Mouse (Mus musculus) midbrain, embryonic 10.5 days (tissue): Measurements from ENCODE around the gene Fam20a. TPM values are rescaled to one million over a fixed set of nuclear protein-coding genes. Genes with fewer than 3 reads are reported as not detected.

ENCODE experiments used
- DNase-seq: peaks from one replicate; pipeline ENCODE4 v3.0.0-alpha.2; 2017; ENCODE audit warnings: low spot score
- H3K27ac ChIP-seq: fragments of 300-500 bp; sonication (generic); replicated peaks from 2 replicates; pipeline ENCODE4 v1.5.1; 2016; ENCODE audit warnings: mild to moderate bottlenecking
- H3K27me3 ChIP-seq: fragments of 300-500 bp; sonication (generic); 2 replicates; pipeline ENCODE4 v1.6.1; 2016; ENCODE audit warnings: low read depth, mild to moderate bottlenecking; ENCODE audit not compliant: poor library complexity, severe bottlenecking
- H3K36me3 ChIP-seq: fragments of 300-500 bp; sonication (generic); 2 replicates; pipeline ENCODE4 v1.6.1; 2016; ENCODE audit warnings: mild to moderate bottlenecking, moderate library complexity
- H3K4me1 ChIP-seq: fragments of 300-500 bp; sonication (generic); 2 replicates; pipeline ENCODE4 v1.6.1; 2016
- H3K4me3 ChIP-seq: fragments of 300-500 bp; sonication (generic); 2 replicates; pipeline ENCODE4 v1.5.1; 2016; ENCODE audit warnings: mild to moderate bottlenecking, moderate library complexity
- H3K9me3 ChIP-seq: fragments of 300-500 bp; sonication (generic); replicated peaks from 2 replicates; pipeline ENCODE4 v1.6.1; 2016; ENCODE audit warnings: mild to moderate bottlenecking
- WGBS: fragments of 180-500 bp; shearing (Covaris S2); methylation state at CpG from one replicate; pipeline ENCODE4 v1.1.7; 2016; 5-methylcytosine and 5-hydroxymethylcytosine counted together
- polyA plus RNA-seq: library from polyadenylated mRNA; unstranded; fragments of >200 nt; fragmentation: Nextera tagmentation; extraction: Ambion mirVana; gene quantifications from 2 replicates; pipeline ENCODE4 v1.2.1, GENCODE M21; 2016

Fam20a gene
- polyA plus RNA-seq, result 1.4 and 2.3 TPM in 2 replicates

DNA sequence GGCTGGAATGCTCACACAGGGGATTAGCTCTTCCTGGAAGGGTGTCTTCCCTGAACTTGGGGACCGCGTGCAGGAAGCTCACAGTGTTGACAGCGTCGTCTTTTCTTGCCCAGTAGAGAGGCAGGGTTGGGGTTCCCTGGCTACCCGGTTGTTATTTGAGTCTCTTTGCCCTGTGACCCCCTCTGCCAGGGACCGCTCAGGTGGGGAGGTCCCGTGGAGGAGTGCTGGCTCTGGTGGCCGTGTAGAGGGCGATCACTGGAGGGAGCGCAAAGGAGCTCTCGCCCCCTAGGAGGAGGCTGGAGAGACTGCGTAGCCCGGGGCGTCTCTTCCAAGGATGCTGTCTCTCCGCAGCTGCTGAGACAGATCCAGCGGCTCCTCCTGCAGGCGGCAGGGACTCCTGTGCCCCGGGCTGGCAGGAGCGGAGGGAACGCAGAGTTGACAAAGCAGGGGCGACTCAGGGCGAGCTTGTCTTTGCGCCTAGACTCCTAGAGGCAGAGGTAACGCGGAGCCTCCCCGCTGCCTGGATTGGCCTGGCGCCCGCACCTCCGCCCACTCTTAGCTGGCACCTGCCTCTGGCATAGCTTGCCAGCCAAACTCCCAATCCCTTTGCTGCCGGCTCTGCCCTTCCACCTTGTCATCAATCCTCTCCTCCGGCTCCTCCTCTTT is at the start of gene Fam20a:
TSS of gene Fam20a (minus strand) at position 499 of the 666 bp plus-strand sequence.
- 2% methylated on average over 31 of the region's 31 CpGs for WGBS
- Histone ChIP-seq H3K27me3 (peaks cover 59% of the 10 kb centered on the region), H3K4me1 (peaks cover 30% of the 10 kb centered on the region)

DNA sequence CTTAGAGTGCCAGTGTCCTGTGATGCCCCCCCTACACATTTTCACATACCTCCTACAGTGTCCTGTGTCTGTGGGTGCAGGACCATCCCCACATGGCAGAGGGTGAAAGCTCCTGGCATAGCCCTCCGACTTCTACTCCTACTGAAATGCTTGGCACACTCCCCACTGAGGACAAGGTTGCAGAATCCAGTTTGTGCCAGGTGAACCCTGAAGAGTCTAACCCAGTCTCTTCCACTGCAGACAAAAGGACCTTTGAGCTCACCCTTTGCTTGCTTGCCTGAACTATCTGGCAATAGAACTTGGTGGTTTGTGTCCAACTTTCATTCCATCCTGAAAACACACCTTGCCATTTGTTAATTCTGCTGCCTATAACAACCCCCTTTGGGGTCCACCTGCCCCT is 49.3 kb upstream of the Fam20a start:
- 88% methylated on average over 1 of the region's 1 CpGs for WGBS
- no peaks in the 10 kb centered on the region for H3K27me3 ChIP-seq

More for the DNA sequence above, at the start of gene Fam20a:
- Histone ChIP-seq H3K36me3 (no peaks in the 10 kb centered on the region), H3K27ac (peak within 1 kb of the TSS; percentile 7; the same call in 1 of the 2 replicates), H3K9me3 (no peaks in the 10 kb centered on the region), H3K4me3 (peak within 1 kb of the TSS; percentile 63)
- DNase-seq, result peak; percentile 54

DNA sequence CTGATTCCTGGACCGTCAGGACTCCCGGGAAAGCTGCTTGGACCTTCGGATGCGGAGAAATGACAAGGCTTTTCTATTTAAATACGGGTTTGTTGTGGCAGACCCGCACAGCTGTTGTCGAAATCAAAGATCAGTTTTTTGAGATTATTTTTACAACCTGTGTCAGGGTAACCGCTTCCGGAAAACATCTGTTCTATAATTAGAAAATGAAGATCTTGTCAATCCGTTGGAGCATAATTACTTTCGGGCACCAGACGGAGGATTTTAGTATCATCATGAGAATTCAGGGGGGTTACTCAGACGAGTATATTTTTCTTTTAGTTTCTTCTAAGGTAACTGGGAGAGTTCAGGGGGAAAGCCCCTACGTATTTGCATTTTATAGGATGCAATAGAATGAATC is 48.1 kb upstream of the Fam20a start:
- WGBS, result 91% methylated on average over 14 of the region's 14 CpGs
- no peaks in the 10 kb centered on the region for H3K27me3 ChIP-seq
- H3K36me3 ChIP-seq, result no peaks in the 10 kb centered on the region
- no peaks in the 10 kb centered on the region for H3K9me3 ChIP-seq
- no peaks in the 10 kb centered on the region for H3K4me1 ChIP-seq
- H3K4me3 ChIP-seq, result no peak overlapping the region
- no peak overlapping the region for H3K27ac ChIP-seq
- no peak for DNase-seq

More for the DNA sequence above, 49.3 kb upstream of the Fam20a start:
- Histone ChIP-seq H3K9me3 (no peaks in the 10 kb centered on the region), H3K36me3 (no peaks in the 10 kb centered on the region), H3K27ac (no peak overlapping the region), H3K4me3 (no peak overlapping the region), H3K4me1 (no peaks in the 10 kb centered on the region)
- DNase-seq, result no peak

DNA sequence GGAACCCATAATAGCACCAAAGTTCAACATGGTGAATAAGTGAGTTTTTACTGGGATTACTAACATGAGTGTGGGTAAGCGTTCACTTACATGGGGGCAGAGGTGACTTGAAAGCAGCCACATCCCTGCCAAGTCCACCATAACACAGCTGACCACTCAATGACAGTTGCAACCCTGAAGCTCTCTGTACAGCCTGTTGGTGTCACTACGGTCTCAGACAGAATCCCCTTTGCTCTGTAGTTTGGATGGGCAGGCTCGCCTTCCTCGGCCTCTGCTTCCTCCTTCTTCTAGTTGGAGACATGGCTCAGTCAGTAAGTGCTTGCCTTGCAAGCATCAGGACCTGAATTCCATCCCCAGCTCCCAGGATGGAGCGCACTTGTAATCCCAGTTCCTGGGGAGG is 47.0 kb upstream of the Fam20a start:
- Histone ChIP-seq H3K36me3 (no peaks in the 10 kb centered on the region), H3K4me3 (no peak overlapping the region), H3K4me1 (no peaks in the 10 kb centered on the region), H3K9me3 (no peaks in the 10 kb centered on the region), H3K27ac (no peak overlapping the region), H3K27me3 (no peaks in the 10 kb centered on the region)
- DNase-seq, result no peak
- 84% methylated on average over 5 of the region's 5 CpGs for WGBS

DNA sequence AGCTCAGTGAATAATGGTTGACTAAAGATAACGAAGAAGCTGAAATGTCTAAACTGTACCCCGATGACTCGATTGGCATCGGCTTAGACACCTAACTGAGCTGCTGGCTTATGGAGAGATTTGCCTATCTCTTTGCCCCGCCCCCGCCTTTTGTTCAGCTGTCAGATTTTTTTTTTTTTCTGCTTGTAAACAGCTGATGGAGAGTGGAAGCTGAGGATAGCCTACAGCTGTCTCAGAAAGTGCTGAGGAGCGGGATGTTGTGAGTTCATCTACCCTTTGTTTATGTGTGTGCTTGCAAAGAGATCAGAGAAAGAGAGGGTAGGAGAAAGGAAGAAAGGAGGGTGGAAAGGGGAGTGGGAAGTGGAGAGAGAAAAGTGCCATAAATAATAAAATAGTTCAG is 38.0 kb upstream of the Fam20a start:
- no peaks in the 10 kb centered on the region for H3K27me3 ChIP-seq
- H3K36me3 ChIP-seq, result no peaks in the 10 kb centered on the region
- H3K27ac ChIP-seq, result no peak overlapping the region
- H3K9me3 ChIP-seq, result no peaks in the 10 kb centered on the region
- no peaks in the 10 kb centered on the region for H3K4me1 ChIP-seq
- 88% methylated on average over 7 of the region's 7 CpGs for WGBS
- no peak overlapping the region for H3K4me3 ChIP-seq
- DNase-seq, result no peak

DNA sequence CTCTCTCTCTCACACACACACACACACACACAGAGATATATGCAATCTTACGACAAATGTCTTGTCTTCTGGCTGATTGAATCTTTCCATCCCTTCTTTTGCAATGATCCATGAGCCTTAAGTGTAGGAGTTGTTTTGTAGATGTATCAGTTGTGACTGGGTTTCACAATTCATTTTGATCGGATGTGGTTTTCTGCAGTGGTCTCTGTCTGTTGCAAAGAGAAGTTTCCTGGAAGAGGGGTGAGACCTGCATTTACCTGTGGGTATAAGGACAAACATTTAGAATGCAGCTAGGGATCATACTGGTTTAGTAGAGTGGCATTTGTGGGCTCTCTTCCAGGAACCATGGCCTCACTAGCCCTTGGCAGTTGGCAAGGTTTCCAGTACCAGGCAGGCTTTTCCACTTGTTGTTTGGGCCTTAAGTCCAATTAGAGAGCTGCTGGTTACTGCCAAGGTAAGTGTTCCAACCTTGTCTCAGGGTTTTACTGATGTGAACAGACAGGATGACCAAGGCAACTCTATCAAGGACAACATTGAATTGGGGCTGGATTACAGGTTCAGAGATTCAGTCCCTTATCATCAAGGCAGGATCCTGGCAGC is 36.6 kb upstream of the Fam20a start:
- H3K4me1 ChIP-seq, result peaks cover 5% of the 10 kb centered on the region; the same call in 1 of the 2 replicates
- H3K36me3 ChIP-seq, result no peaks in the 10 kb centered on the region
- H3K4me3 ChIP-seq, result no peak overlapping the region
- H3K27ac ChIP-seq, result no peak overlapping the region
- 92% methylated on average over 2 of the region's 2 CpGs for WGBS
- H3K27me3 ChIP-seq, result no peaks in the 10 kb centered on the region
- no peaks in the 10 kb centered on the region for H3K9me3 ChIP-seq
- DNase-seq, result no peak

DNA sequence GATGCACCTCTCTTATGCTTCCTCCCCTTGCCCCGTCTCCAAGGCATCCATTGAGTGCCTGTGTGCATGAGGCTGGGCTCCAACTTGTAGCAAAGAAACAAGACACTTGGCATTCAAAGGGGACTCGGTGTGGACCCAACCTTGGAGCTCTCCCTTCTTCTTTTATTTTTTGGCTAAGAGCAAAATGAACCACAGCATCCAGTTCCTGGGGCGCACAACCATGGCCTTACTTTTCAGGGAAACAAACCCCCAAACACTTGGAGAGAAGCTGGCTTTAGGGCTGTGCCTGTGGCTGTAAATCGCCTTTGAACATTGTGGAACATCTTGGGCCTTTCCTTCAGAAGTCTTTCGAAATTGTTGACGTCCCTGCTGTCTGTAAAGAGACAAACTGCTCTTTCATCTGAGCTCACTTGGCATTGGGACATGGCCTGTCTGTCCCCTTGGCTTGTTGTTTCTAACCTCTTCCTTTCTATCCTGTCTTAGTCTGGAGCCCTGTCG is 32.1 kb upstream of the Fam20a start:
- Histone ChIP-seq H3K4me1 (peaks cover 19% of the 10 kb centered on the region), H3K27ac (no peak overlapping the region), H3K36me3 (no peaks in the 10 kb centered on the region), H3K4me3 (no peak overlapping the region), H3K27me3 (no peaks in the 10 kb centered on the region), H3K9me3 (no peaks in the 10 kb centered on the region)
- no peak for DNase-seq
- WGBS, result 76% methylated on average over 7 of the region's 7 CpGs

DNA sequence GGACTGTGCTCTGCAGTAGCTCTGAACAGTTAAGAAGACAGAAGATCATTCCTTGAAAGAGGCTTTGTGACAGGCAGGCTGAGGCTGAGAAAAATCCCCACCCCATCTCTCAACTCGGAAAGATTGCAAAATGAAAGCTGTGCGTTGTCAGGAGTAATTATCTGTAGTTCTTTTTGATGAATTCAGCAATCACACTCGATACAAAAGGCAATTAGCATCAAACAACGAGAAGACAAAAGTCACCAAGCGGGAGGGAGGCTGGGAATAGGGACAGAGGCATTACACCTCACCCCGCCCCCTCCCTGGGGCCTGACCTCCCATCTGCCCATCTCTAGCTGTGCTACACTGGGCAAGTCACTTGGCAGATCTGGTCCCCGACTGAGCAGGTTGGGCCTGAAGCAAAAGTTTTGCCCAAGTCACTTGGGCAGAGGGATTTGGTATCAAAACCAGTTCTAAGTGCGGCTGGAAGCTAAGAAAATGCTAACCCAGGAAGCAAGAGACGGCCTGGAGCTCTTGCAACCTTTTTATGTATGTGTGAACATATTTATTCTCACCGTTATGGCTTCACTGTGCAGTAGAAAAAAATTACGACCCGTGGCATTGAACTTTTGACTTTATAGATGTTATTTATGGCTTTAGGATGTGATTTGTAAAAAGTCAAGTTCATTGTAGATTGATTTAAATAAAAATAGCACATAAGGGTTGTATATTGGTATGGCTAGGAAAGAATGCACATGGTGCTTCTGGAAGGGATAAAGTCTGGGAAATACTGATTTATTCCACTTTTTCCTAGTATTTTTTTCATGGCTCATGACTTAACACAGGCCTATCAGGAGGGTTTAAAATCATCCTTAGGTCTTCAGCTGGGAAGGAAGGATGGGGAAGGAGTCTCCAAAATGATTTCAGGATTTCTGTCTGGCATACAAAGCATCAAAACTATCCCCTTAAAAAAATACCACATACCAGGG is 29.8 kb upstream of the Fam20a start:
- no peak overlapping the region for H3K4me3 ChIP-seq
- no peak for DNase-seq

DNA sequence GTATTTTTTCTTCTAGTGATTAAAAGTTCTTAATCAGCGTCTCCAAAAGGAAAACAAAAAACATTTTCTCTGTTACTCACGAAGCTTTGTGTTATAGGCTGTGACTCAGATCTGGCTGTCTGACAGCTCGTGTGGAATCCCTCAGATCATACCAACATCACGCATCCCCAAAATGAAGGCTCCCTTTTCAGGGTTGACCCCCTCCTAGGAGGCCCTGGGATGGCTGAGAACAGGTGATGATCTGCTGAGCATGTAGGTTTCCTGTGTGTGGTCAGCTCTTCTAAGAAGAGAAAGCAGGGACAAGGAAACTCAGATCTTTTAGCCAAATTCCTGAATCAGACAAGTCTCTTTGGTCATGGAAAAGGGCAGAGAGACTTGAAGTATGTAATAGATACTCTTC is 23.1 kb upstream of the Fam20a start:
- Histone ChIP-seq H3K36me3 (no peaks in the 10 kb centered on the region), H3K4me1 (0 out of 2 replicates have a peak, but pooled peaks cover 3% of the 10 kb centered on the region), H3K9me3 (no peaks in the 10 kb centered on the region), H3K4me3 (no peak overlapping the region), H3K27me3 (no peaks in the 10 kb centered on the region), H3K27ac (no peak overlapping the region)
- DNase-seq, result no peak
- WGBS, result 87% methylated on average over 4 of the region's 4 CpGs

More for the DNA sequence above, 29.8 kb upstream of the Fam20a start:
- H3K27ac ChIP-seq, result peak overlapping the region; percentile 49; the same call in 1 of the 2 replicates
- peaks cover 19% of the 10 kb centered on the region for H3K4me1 ChIP-seq
- H3K27me3 ChIP-seq, result no peaks in the 10 kb centered on the region
- H3K36me3 ChIP-seq, result no peaks in the 10 kb centered on the region
- WGBS, result 49% methylated on average over 12 of the region's 12 CpGs
- H3K9me3 ChIP-seq, result no peaks in the 10 kb centered on the region

DNA sequence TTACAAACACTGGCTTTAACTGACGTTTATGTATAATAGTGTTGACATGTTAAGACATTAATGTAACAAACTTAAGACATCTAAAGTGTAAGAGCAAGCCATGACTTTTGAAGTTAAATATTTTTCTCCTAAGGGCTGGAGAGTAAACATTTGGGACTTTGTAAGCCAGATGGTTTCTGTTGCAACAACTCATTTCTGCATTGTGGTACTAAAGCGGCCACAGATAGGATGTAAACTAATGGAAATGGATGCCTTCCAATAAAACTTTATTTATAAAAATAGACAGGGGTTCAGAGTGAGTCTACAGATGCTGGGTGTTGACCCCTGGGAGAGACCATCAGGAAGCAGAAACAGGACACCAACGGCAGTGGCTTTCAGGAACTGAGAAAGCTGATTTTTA is 15.9 kb upstream of the Fam20a start:
- H3K27ac ChIP-seq, result no peak overlapping the region
- WGBS, result 77% methylated on average over 3 of the region's 3 CpGs
- H3K4me3 ChIP-seq, result no peak overlapping the region
- H3K27me3 ChIP-seq, result no peaks in the 10 kb centered on the region
- DNase-seq, result no peak
- H3K4me1 ChIP-seq, result no peaks in the 10 kb centered on the region
- no peaks in the 10 kb centered on the region for H3K9me3 ChIP-seq
- no peaks in the 10 kb centered on the region for H3K36me3 ChIP-seq

DNA sequence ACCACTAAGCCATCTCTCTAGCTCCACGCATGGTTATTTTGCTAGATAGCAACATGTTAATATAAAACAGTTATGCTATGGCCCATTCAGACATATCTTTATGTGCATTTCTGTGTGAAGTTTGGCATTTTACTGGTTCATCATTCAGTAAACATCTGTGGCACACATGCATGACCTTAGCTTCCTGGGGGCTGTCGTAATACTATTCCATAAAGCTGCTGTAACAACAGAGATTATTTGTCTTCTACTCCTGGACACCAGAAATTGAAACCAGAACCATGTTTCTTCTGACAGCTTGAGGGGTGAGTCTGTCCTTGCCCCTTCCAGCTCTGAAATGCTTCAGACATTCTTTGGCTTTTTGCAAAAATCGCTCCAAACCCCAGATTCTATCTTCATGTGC is 14.3 kb upstream of the Fam20a start:
- H3K9me3 ChIP-seq, result no peaks in the 10 kb centered on the region
- H3K36me3 ChIP-seq, result no peaks in the 10 kb centered on the region
- H3K4me1 ChIP-seq, result no peaks in the 10 kb centered on the region
- H3K27me3 ChIP-seq, result no peaks in the 10 kb centered on the region
- H3K4me3 ChIP-seq, result no peak overlapping the region
- H3K27ac ChIP-seq, result no peak overlapping the region
- WGBS, result 81% methylated on average over 3 of the region's 3 CpGs
- no peak for DNase-seq

DNA sequence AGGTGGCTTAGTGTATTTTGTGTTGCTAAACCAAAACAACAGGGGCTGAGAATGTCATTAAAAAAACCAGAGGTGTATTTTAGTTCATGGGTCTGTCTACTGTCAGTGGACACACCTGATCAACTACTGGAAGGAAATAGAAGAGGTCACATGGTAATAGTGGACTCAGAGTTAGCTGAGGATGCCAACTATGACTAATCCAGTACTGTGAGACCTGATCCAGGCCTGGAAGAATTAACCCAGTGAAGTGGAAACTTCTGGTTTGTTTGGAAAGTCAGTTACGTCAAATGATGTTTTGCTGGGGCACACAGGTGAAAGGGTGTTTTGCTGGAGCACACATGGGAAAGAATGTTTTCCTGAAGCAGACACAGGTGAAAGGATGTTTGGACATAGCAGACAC is 12.3 kb upstream of the Fam20a start:
- 79% methylated on average over 1 of the region's 1 CpGs for WGBS
- H3K27ac ChIP-seq, result no peak overlapping the region
- H3K4me1 ChIP-seq, result no peaks in the 10 kb centered on the region
- no peak overlapping the region for H3K4me3 ChIP-seq
- H3K36me3 ChIP-seq, result no peaks in the 10 kb centered on the region
- DNase-seq, result no peak
- no peaks in the 10 kb centered on the region for H3K9me3 ChIP-seq
- H3K27me3 ChIP-seq, result no peaks in the 10 kb centered on the region
